Mouse (Mus musculus) stomach, embryonic 16.5 days (tissue): ENCODE measurements around the gene Cuedc1. TPM values are rescaled to one million over a fixed set of nuclear protein-coding genes. Genes with fewer than 3 reads are reported as not detected.

Experiments used
- ATAC-seq: fragments of 200-750 bp; cut with Nextera tagmentation; 2 replicates; pipeline ENCODE4 v1.8.0; 2017; ENCODE audit warnings: moderate number of reproducible peaks, moderate TSS enrichment; ENCODE audit not compliant: insufficient read depth, low FRiP score
- H3K27ac ChIP-seq: fragments of 300-500 bp; sonication (generic); 2 replicates; pipeline ENCODE4 v1.5.1; 2014; ENCODE audit warnings: low read length
- H3K27me3 ChIP-seq: fragments of 300-500 bp; sonication (generic); 2 replicates; pipeline ENCODE4 v1.6.1; 2014; ENCODE audit warnings: low read length, control low read depth, mixed read lengths; ENCODE audit not compliant: control insufficient read depth, insufficient read depth
- H3K36me3 ChIP-seq: fragments of 300-500 bp; sonication (generic); 2 replicates; pipeline ENCODE4 v1.6.1; 2014; ENCODE audit warnings: low read length; ENCODE audit not compliant: control insufficient read depth, insufficient read depth
- H3K4me1 ChIP-seq: fragments of 300-500 bp; sonication (generic); 2 replicates; pipeline ENCODE4 v1.6.1; 2014; ENCODE audit warnings: low read length, control low read depth, mixed read lengths; ENCODE audit not compliant: control insufficient read depth, insufficient read depth
- H3K4me2 ChIP-seq: fragments of 300-500 bp; sonication (generic); 2 replicates; pipeline ENCODE4 v1.6.1; 2014; ENCODE audit warnings: low read depth, low read length, mixed read lengths
- H3K4me3 ChIP-seq: fragments of 300-500 bp; sonication (generic); replicated peaks from 2 replicates; pipeline ENCODE4 v1.5.1; 2014; ENCODE audit warnings: mild to moderate bottlenecking, low read length
- H3K9ac ChIP-seq: fragments of 300-500 bp; sonication (generic); 2 replicates; pipeline ENCODE4 v1.6.1; 2014; ENCODE audit warnings: low read length
- H3K9me3 ChIP-seq: fragments of 300-500 bp; sonication (generic); replicated peaks from 2 replicates; pipeline ENCODE4 v1.6.1; 2016; ENCODE audit warnings: low read length, control low read depth; ENCODE audit not compliant: control insufficient read depth
- WGBS: fragments of 180-500 bp; shearing (Covaris S2); extraction: QIAGEN DNeasy Blood & Tissue Kit; methylation state at CpG from one replicate; pipeline ENCODE4 v1.1.7; 2014; 5-methylcytosine and 5-hydroxymethylcytosine counted together
- polyA plus RNA-seq: library from polyadenylated mRNA; unstranded; fragments of >200 nt; fragmentation: Nextera tagmentation; extraction: Ambion mirVana; gene quantifications from 2 replicates; pipeline ENCODE4 v1.2.1, GENCODE M21; 2015

Gene Cuedc1
- polyA plus RNA-seq, 1 experiment from 2014 or later: 11.3 TPM

DNA sequence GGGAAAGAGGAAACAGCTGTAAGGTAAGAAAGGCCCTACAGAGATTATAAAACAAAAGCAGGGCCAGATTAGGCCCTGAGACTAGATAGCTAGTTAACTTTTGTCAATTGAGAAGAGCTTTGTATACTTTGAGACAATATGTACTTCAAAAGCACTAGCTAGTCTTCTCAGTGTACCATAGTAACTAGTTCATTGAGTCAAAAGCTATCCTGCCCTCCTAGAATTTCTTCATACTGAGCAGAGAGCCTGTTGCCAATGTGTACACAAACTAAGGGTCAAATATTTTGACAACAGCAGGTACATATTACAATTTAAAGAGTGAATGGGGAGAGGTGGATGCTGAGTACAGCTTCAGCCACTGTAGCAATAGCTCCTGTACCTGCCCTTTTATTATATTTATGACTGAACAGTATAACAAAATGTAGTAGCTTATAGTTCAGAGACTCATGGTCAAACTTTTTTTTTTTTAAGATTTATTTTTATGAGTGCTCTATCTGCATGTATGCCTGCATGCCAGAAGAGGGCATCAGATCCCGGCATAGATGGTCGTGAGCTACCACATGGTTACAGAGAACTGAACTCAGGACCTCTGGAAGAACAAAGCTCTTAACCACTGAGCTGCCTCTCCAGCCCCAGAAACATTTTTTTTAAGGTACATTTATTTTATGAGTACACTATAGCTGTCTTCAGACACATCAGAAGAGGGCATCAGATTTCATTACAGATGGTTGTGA, 35.8 kb upstream of the Cuedc1 start:
- Histone ChIP-seq H3K4me1 (peaks cover under 1% of the 10 kb centered on the region), H3K27me3 (no peaks in the 10 kb centered on the region)
- 72% methylated on average over 2 of the region's 2 CpGs for WGBS

DNA sequence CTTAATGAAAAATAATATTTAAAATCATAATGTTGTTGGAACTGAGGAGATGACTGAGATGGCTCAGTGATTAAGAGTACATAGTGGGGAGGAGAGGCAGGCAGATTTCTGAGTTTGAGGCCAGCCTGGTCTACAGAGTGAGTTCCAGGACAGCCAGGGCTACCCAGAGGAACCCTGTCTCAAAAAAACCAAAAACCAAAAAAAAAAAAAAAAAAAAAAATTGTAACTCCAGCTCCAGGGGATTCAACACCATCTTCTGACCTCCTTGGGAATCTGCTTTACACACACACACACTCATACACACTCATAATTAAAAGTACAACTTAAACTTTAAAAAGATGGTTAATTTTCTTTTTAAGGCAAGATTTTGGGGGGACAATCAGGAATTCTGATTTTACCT, 32.1 kb upstream of the Cuedc1 start:
- no peaks in the 10 kb centered on the region for H3K36me3 ChIP-seq
- H3K27me3 ChIP-seq: no peaks in the 10 kb centered on the region
- no peak overlapping the region for H3K9ac ChIP-seq
- no peak overlapping the region for H3K4me3 ChIP-seq
- ATAC-seq: no peak
- H3K27ac ChIP-seq: no peak overlapping the region
- no peaks in the 10 kb centered on the region for H3K9me3 ChIP-seq
- H3K4me1 ChIP-seq: peaks cover 12% of the 10 kb centered on the region
- H3K4me2 ChIP-seq: no peak overlapping the region

More for the DNA sequence above, 35.8 kb upstream of the Cuedc1 start:
- no peak for ATAC-seq
- H3K9ac ChIP-seq: no peak overlapping the region
- no peak overlapping the region for H3K27ac ChIP-seq
- H3K9me3 ChIP-seq: no peaks in the 10 kb centered on the region
- H3K36me3 ChIP-seq: no peaks in the 10 kb centered on the region
- no peak overlapping the region for H3K4me3 ChIP-seq
- H3K4me2 ChIP-seq: no peak overlapping the region

GRCm38 (mm10) chr11:88067191-88067585, 30.7 kb upstream of the Cuedc1 start:
- no peak for ATAC-seq

DNA sequence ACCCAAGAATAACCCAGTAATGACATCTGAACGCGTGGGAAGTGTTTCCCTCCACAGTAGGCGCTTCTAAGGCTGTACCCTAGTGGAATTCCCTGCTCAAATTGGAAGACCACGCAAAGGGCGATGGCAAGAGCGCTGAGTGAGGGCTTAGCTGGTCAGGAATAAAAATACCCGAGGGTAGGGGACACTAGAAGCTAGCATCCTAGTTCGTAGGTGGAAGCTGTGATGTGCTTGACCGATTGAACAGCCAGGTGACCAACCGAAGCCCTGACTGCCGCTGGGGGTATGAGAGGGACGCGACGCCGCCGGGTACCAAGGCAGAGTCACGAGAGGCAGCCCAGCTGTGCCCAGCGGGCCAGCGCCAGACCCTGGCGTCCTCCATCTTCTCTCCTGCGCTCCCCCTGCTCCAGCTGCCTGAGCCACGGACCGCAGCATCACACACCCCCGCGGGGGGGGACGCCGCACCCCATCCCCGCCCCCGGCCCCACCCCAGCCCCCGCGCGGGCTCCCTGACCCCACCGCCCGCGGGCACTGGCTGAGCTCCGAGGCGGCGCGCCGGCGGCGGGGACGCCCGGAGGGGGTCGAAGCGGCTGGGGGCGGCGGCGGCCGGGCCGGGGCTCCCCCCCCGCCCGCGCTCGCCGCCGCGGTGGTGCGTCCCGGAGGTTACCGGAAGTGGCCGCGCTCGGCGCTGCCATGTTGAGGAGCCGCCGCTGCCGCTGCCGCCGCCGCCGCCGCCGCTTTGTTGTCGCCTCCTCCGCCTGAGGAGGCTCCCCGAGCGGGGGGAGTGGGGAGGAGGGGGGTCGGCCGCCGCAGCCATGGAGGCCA, 30.1 kb upstream of the Cuedc1 start, which contains the start of gene Vezf1:
TSS of gene Vezf1 (plus strand) at position 694 of the 825 bp plus-strand sequence.
- ATAC-seq: peak; percentile 88
- peak within 1 kb of the TSS; percentile 97 for H3K4me3 ChIP-seq
- H3K27me3 ChIP-seq: no peaks in the 10 kb centered on the region
- under 1% methylated on average over 53 of the region's 81 CpGs for WGBS
- peaks cover 26% of the 10 kb centered on the region for H3K4me1 ChIP-seq
- no peaks in the 10 kb centered on the region for H3K36me3 ChIP-seq
- H3K9ac ChIP-seq: peak within 1 kb of the TSS; percentile 98
- H3K4me2 ChIP-seq: peak within 1 kb of the TSS; percentile 94
- H3K27ac ChIP-seq: peak within 1 kb of the TSS; percentile 97
- H3K9me3 ChIP-seq: no peaks in the 10 kb centered on the region

More at GRCm38 (mm10) chr11:88067191-88067585, 30.7 kb upstream of the Cuedc1 start:
- Histone ChIP-seq H3K4me3 (peak overlapping the region; percentile 97), H3K27ac (peak overlapping the region; percentile 97), H3K27me3 (no peaks in the 10 kb centered on the region), H3K9ac (peak overlapping the region; percentile 98), H3K36me3 (no peaks in the 10 kb centered on the region), H3K4me2 (peak overlapping the region; percentile 76), H3K9me3 (no peaks in the 10 kb centered on the region), H3K4me1 (peaks cover 26% of the 10 kb centered on the region)
- WGBS: 3% methylated on average over 8 of the region's 8 CpGs

GRCm38 (mm10) chr11:88068411-88069245, 29.2 kb upstream of the Cuedc1 start:
- Histone ChIP-seq H3K4me3 (peak overlapping the region; percentile 97), H3K4me2 (peak overlapping the region; percentile 94), H3K9me3 (no peaks in the 10 kb centered on the region), H3K27ac (peak overlapping the region; percentile 97), H3K36me3 (no peaks in the 10 kb centered on the region), H3K27me3 (no peaks in the 10 kb centered on the region), H3K4me1 (peaks cover 29% of the 10 kb centered on the region), H3K9ac (peak overlapping the region; percentile 98)
- 0% methylated on average over 79 of the region's 92 CpGs for WGBS
- peak; percentile 65 for ATAC-seq

GRCm38 (mm10) chr11:88069246-88069570, 28.6 kb upstream of the Cuedc1 start:
- peak overlapping the region; percentile 94 for H3K4me2 ChIP-seq
- H3K36me3 ChIP-seq: no peaks in the 10 kb centered on the region
- H3K4me1 ChIP-seq: peaks cover 29% of the 10 kb centered on the region
- peak overlapping the region; percentile 98 for H3K9ac ChIP-seq
- peak overlapping the region; percentile 97 for H3K27ac ChIP-seq
- under 1% methylated on average over 12 of the region's 12 CpGs for WGBS
- no peaks in the 10 kb centered on the region for H3K9me3 ChIP-seq
- H3K4me3 ChIP-seq: peak overlapping the region; percentile 97
- ATAC-seq: no peak
- no peaks in the 10 kb centered on the region for H3K27me3 ChIP-seq

- Histone ChIP-seq H3K4me1 (peaks cover 31% of the 10 kb centered on the region), H3K36me3 (peaks cover 5% of the 10 kb centered on the region; the same call in 1 of the 2 replicates), H3K27me3 (no peaks in the 10 kb centered on the region), H3K9me3 (no peaks in the 10 kb centered on the region), H3K4me2 (peak overlapping the region; percentile 94), H3K27ac (no peak overlapping the region), H3K4me3 (peak overlapping the region; percentile 97; the same call in 1 of the 2 replicates), H3K9ac (peak overlapping the region; percentile 57; the same call in 1 of the 2 replicates)
- no peak for ATAC-seq
- WGBS: 27% methylated on average over 4 of the region's 4 CpGs
Observed at GRCm38 (mm10) chr11:88070392-88070791, 27.5 kb upstream of the Cuedc1 start.

DNA sequence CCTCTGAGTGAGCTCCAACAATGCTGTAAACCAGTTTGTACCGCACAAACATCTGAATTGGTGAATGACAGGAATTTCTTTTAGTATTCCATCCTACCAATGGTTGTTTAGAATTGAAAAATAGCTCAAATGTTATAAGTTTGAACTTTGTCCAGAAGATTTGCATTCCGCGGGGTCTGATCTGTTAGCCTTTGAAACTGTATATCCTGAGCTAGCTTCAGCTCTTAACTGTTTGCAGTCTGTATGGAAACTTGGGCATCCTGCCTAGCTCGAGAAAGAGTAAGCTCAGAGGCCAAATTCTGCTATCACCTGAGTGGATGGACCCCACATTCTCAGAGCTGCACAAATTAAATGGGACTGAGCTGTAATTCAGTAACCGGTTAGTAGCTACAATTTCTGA, 26.7 kb upstream of the Cuedc1 start:
- no peak overlapping the region for H3K27ac ChIP-seq
- H3K4me1 ChIP-seq: peaks cover 31% of the 10 kb centered on the region
- peak overlapping the region; percentile 57 for H3K9ac ChIP-seq
- peaks cover 5% of the 10 kb centered on the region; the same call in 1 of the 2 replicates for H3K36me3 ChIP-seq
- WGBS: 36% methylated on average over 5 of the region's 5 CpGs
- ATAC-seq: no peak
- H3K4me3 ChIP-seq: peak overlapping the region; percentile 4; the same call in 1 of the 2 replicates
- no peaks in the 10 kb centered on the region for H3K27me3 ChIP-seq
- peak overlapping the region; percentile 94 for H3K4me2 ChIP-seq
- no peaks in the 10 kb centered on the region for H3K9me3 ChIP-seq
